Mouse (Mus musculus) limb, embryonic 10.5 days (tissue): Measurements from ENCODE around the gene Pla2g12a. TPM values are rescaled to one million over a fixed set of nuclear protein-coding genes. Genes with fewer than 3 reads are reported as not detected.
A peak's percentile ranks its signal among the peaks of the same experiment; 100 is the strongest.

Experiments used
- DNase-seq: peaks from one replicate; pipeline ENCODE4 v3.0.0-alpha.2; 2017; ENCODE audit warnings: low spot score
- H3K27ac ChIP-seq: fragments of 300-500 bp; sonication (generic); 2 replicates; pipeline ENCODE4 v1.5.1; 2016; ENCODE audit warnings: mild to moderate bottlenecking
- H3K27me3 ChIP-seq: fragments of 300-500 bp; sonication (generic); 2 replicates; pipeline ENCODE4 v1.6.1; 2016; ENCODE audit warnings: low read depth, mild to moderate bottlenecking; ENCODE audit not compliant: poor library complexity, severe bottlenecking
- H3K36me3 ChIP-seq: fragments of 300-500 bp; sonication (generic); 2 replicates; pipeline ENCODE4 v1.6.1; 2016; ENCODE audit warnings: mild to moderate bottlenecking, moderate library complexity
- H3K4me1 ChIP-seq: fragments of 300-500 bp; sonication (generic); 2 replicates; pipeline ENCODE4 v1.6.1; 2016
- H3K4me3 ChIP-seq: fragments of 300-500 bp; sonication (generic); 2 replicates; pipeline ENCODE4 v1.5.1; 2016; ENCODE audit warnings: mild to moderate bottlenecking, moderate library complexity
- H3K9me3 ChIP-seq: fragments of 300-500 bp; sonication (generic); replicated peaks from 2 replicates; pipeline ENCODE4 v1.6.1; 2016; ENCODE audit warnings: mild to moderate bottlenecking
- WGBS: fragments of 180-500 bp; shearing (Covaris S2); methylation state at CpG from one replicate; pipeline ENCODE4 v1.1.7; 2016; 5-methylcytosine and 5-hydroxymethylcytosine counted together
- polyA plus RNA-seq: library from polyadenylated mRNA; unstranded; fragments of >200 nt; fragmentation: Nextera tagmentation; extraction: Ambion mirVana; gene quantifications from 2 replicates; pipeline ENCODE4 v1.2.1, GENCODE M21; 2016

Pla2g12a gene
- polyA plus RNA-seq, 1 experiment from 2014 or later, result 22.5 TPM

GRCm38 (mm10) chr3:129903866-129904265 lies 25.5 kb downstream of the Pla2g12a start:
- H3K4me3 ChIP-seq, result no peak overlapping the region
- H3K36me3 ChIP-seq, result peaks cover 37% of the 10 kb centered on the region
- H3K9me3 ChIP-seq, result no peaks in the 10 kb centered on the region
- H3K27me3 ChIP-seq, result no peaks in the 10 kb centered on the region
- no peak for DNase-seq
- H3K27ac ChIP-seq, result no peak overlapping the region
- 87% methylated on average over 8 of the region's 8 CpGs for WGBS
- H3K4me1 ChIP-seq, result peaks cover 21% of the 10 kb centered on the region

- peaks cover 44% of the 10 kb centered on the region for H3K36me3 ChIP-seq
Measured at GRCm38 (mm10) chr3:129904381-129905132, 26.2 kb downstream of the Pla2g12a start.

GRCm38 (mm10) chr3:129912025-129912424 lies 33.6 kb downstream of the Pla2g12a start:
- Histone ChIP-seq H3K4me1 (no peaks in the 10 kb centered on the region), H3K36me3 (peaks cover 89% of the 10 kb centered on the region), H3K9me3 (no peaks in the 10 kb centered on the region), H3K4me3 (no peak overlapping the region), H3K27me3 (no peaks in the 10 kb centered on the region), H3K27ac (no peak overlapping the region)
- 92% methylated on average over 14 of the region's 14 CpGs for WGBS
- DNase-seq, result no peak

More at GRCm38 (mm10) chr3:129904381-129905132, 26.2 kb downstream of the Pla2g12a start:
- H3K9me3 ChIP-seq, result no peaks in the 10 kb centered on the region
- no peak overlapping the region for H3K4me3 ChIP-seq
- H3K4me1 ChIP-seq, result peaks cover 21% of the 10 kb centered on the region
- H3K27ac ChIP-seq, result no peak overlapping the region
- no peaks in the 10 kb centered on the region for H3K27me3 ChIP-seq
- no peak for DNase-seq
- WGBS, result 88% methylated on average over 7 of the region's 7 CpGs

GRCm38 (mm10) chr3:129913241-129913640 lies 34.8 kb downstream of the Pla2g12a start:
- H3K27ac ChIP-seq, result no peak overlapping the region
- H3K4me3 ChIP-seq, result no peak overlapping the region
- WGBS, result 94% methylated on average over 13 of the region's 13 CpGs
- H3K9me3 ChIP-seq, result no peaks in the 10 kb centered on the region
- H3K36me3 ChIP-seq, result peaks cover 78% of the 10 kb centered on the region
- DNase-seq, result no peak
- H3K4me1 ChIP-seq, result no peaks in the 10 kb centered on the region
- no peaks in the 10 kb centered on the region for H3K27me3 ChIP-seq

- Histone ChIP-seq H3K4me1 (no peaks in the 10 kb centered on the region), H3K4me3 (no peak overlapping the region), H3K36me3 (peaks cover 36% of the 10 kb centered on the region), H3K9me3 (no peaks in the 10 kb centered on the region), H3K27ac (no peak overlapping the region), H3K27me3 (no peaks in the 10 kb centered on the region)
- 90% methylated on average over 3 of the region's 3 CpGs for WGBS
- DNase-seq, result no peak
Measured at GRCm38 (mm10) chr3:129917424-129917823, 39.0 kb downstream of the Pla2g12a start.

GRCm38 (mm10) chr3:129918434-129918833 lies 40.0 kb downstream of the Pla2g12a start:
- 19% methylated on average over 13 of the region's 13 CpGs for WGBS

GRCm38 (mm10) chr3:129923581-129923980 lies 45.2 kb downstream of the Pla2g12a start:
- 88% methylated on average over 7 of the region's 7 CpGs for WGBS
- H3K27me3 ChIP-seq, result no peaks in the 10 kb centered on the region
- H3K27ac ChIP-seq, result no peak overlapping the region
- no peak for DNase-seq
- H3K4me1 ChIP-seq, result no peaks in the 10 kb centered on the region
- H3K4me3 ChIP-seq, result no peak overlapping the region
- H3K36me3 ChIP-seq, result no peaks in the 10 kb centered on the region
- H3K9me3 ChIP-seq, result no peaks in the 10 kb centered on the region

More at GRCm38 (mm10) chr3:129918434-129918833, 40.0 kb downstream of the Pla2g12a start:
- Histone ChIP-seq H3K4me3 (no peak overlapping the region), H3K27me3 (no peaks in the 10 kb centered on the region), H3K27ac (no peak overlapping the region), H3K9me3 (no peaks in the 10 kb centered on the region), H3K36me3 (peaks cover 26% of the 10 kb centered on the region), H3K4me1 (no peaks in the 10 kb centered on the region)
- peak; percentile 74 for DNase-seq

GRCm38 (mm10) chr3:129925861-129926260 lies 47.5 kb downstream of the Pla2g12a start:
- Histone ChIP-seq H3K4me3 (no peak overlapping the region), H3K27me3 (no peaks in the 10 kb centered on the region), H3K4me1 (no peaks in the 10 kb centered on the region), H3K36me3 (no peaks in the 10 kb centered on the region), H3K9me3 (no peaks in the 10 kb centered on the region), H3K27ac (no peak overlapping the region)
- 93% methylated on average over 3 of the region's 3 CpGs for WGBS
- DNase-seq, result no peak

- WGBS, result 75% methylated on average over 6 of the region's 6 CpGs
- DNase-seq, result no peak
Measured at GRCm38 (mm10) chr3:129930213-129930778, 51.9 kb downstream of the Pla2g12a start.

GRCm38 (mm10) chr3:129932443-129932842 lies 54.0 kb downstream of the Pla2g12a start:
- Histone ChIP-seq H3K4me3 (no peak overlapping the region), H3K27ac (no peak overlapping the region), H3K27me3 (no peaks in the 10 kb centered on the region), H3K4me1 (peaks cover 11% of the 10 kb centered on the region), H3K9me3 (no peaks in the 10 kb centered on the region), H3K36me3 (no peaks in the 10 kb centered on the region)
- peak; percentile 57 for DNase-seq
- 47% methylated on average over 4 of the region's 4 CpGs for WGBS

More at GRCm38 (mm10) chr3:129930213-129930778, 51.9 kb downstream of the Pla2g12a start:
- no peaks in the 10 kb centered on the region for H3K4me1 ChIP-seq
- H3K27me3 ChIP-seq, result no peaks in the 10 kb centered on the region
- no peak overlapping the region for H3K4me3 ChIP-seq
- H3K36me3 ChIP-seq, result no peaks in the 10 kb centered on the region
- no peak overlapping the region for H3K27ac ChIP-seq
- no peaks in the 10 kb centered on the region for H3K9me3 ChIP-seq

- no peak for DNase-seq
Measured at GRCm38 (mm10) chr3:129936561-129936960, 58.2 kb downstream of the Pla2g12a start.

GRCm38 (mm10) chr3:129937848-129938247 lies 59.4 kb downstream of the Pla2g12a start:
- no peaks in the 10 kb centered on the region for H3K9me3 ChIP-seq
- H3K27me3 ChIP-seq, result no peaks in the 10 kb centered on the region
- H3K4me3 ChIP-seq, result no peak overlapping the region
- no peak for DNase-seq
- peaks cover 20% of the 10 kb centered on the region for H3K4me1 ChIP-seq
- WGBS, result 28% methylated on average over 3 of the region's 3 CpGs
- H3K27ac ChIP-seq, result peak overlapping the region; percentile 70
- no peaks in the 10 kb centered on the region for H3K36me3 ChIP-seq

More at GRCm38 (mm10) chr3:129936561-129936960, 58.2 kb downstream of the Pla2g12a start:
- peaks cover 20% of the 10 kb centered on the region for H3K4me1 ChIP-seq
- H3K9me3 ChIP-seq, result no peaks in the 10 kb centered on the region
- H3K27me3 ChIP-seq, result no peaks in the 10 kb centered on the region
- no peaks in the 10 kb centered on the region for H3K36me3 ChIP-seq
- no peak overlapping the region for H3K4me3 ChIP-seq
- no peak overlapping the region for H3K27ac ChIP-seq
- 46% methylated on average over 9 of the region's 9 CpGs for WGBS

- Histone ChIP-seq H3K4me1 (peaks cover 20% of the 10 kb centered on the region), H3K4me3 (no peak overlapping the region), H3K27me3 (no peaks in the 10 kb centered on the region), H3K9me3 (no peaks in the 10 kb centered on the region), H3K27ac (no peak overlapping the region), H3K36me3 (no peaks in the 10 kb centered on the region)
- DNase-seq, result no peak
- 57% methylated on average over 7 of the region's 7 CpGs for WGBS
Measured at GRCm38 (mm10) chr3:129939058-129939457, 60.7 kb downstream of the Pla2g12a start.
